Mouse (Mus musculus) kidney, embryonic 15.5 days (tissue): ENCODE data around the gene Lamb1. TPM values are rescaled to one million over a fixed set of nuclear protein-coding genes. Genes with fewer than 3 reads are reported as not detected.

Experiments used
- ATAC-seq: fragments of 200-750 bp; cut with Nextera tagmentation; replicated peaks from 2 replicates; pipeline ENCODE4 v1.8.0; 2017; ENCODE audit warnings: moderate TSS enrichment; ENCODE audit not compliant: low FRiP score
- H3K27ac ChIP-seq: fragments of 300-500 bp; sonication (generic); 2 replicates; pipeline ENCODE4 v1.5.1; 2015; ENCODE audit warnings: mild to moderate bottlenecking, inconsistent platforms
- H3K27me3 ChIP-seq: fragments of 300-500 bp; sonication (generic); 2 replicates; pipeline ENCODE4 v1.6.1; 2015; ENCODE audit warnings: inconsistent platforms
- H3K36me3 ChIP-seq: fragments of 300-500 bp; sonication (generic); 2 replicates; pipeline ENCODE4 v1.6.1; 2015; ENCODE audit warnings: inconsistent platforms
- H3K4me1 ChIP-seq: fragments of 300-500 bp; sonication (generic); 2 replicates; pipeline ENCODE4 v1.6.1; 2015; ENCODE audit warnings: inconsistent platforms
- H3K4me2 ChIP-seq: fragments of 300-500 bp; sonication (generic); 2 replicates; pipeline ENCODE4 v1.6.1; 2015; ENCODE audit warnings: moderate library complexity, mild to moderate bottlenecking, inconsistent platforms
- H3K4me3 ChIP-seq: fragments of 300-500 bp; sonication (generic); replicated peaks from 2 replicates; pipeline ENCODE4 v1.5.1; 2015; ENCODE audit warnings: mild to moderate bottlenecking, inconsistent platforms
- H3K9ac ChIP-seq: fragments of 300-500 bp; sonication (generic); 2 replicates; pipeline ENCODE4 v1.6.1; 2015; ENCODE audit warnings: mild to moderate bottlenecking, inconsistent platforms
- H3K9me3 ChIP-seq: fragments of 300-500 bp; sonication (generic); replicated peaks from 2 replicates; pipeline ENCODE4 v1.6.1; 2016; ENCODE audit warnings: inconsistent platforms
- WGBS: fragments of 180-500 bp; shearing (Covaris S2); methylation state at CpG from one replicate; pipeline ENCODE4 v1.1.7; 2015; ENCODE audit warnings: mixed read lengths; 5-methylcytosine and 5-hydroxymethylcytosine counted together
- polyA plus RNA-seq: library from polyadenylated mRNA; unstranded; fragments of >200 nt; fragmentation: Nextera tagmentation; extraction: Ambion mirVana; gene quantifications from 2 replicates; pipeline ENCODE4 v1.2.1, GENCODE M21; 2015

Lamb1 gene
- polyA plus RNA-seq, 1 experiment from 2014 or later: 144 TPM

DNA sequence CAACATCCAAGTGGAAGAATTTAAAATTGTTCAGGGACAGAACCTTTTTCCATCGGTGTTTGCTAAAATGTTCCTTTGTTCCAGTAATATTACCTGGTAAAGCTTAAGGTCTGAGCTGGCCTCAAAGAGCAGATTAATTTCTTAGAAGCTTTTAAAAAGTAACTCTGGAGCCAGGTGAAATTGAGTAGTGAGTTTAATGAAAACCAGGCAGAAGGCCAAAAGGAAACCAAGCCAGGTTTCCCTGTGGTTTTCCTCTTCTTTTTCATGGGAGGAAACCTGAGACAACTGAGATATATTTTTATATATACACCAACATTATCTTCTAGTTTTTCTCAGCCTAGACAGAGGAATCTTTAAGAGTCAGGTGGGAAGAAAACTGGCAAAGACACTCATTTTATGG, 56.5 kb downstream of the Lamb1 start:
- H3K9ac ChIP-seq: no peak overlapping the region
- H3K36me3 ChIP-seq: peaks cover 100% of the 10 kb centered on the region
- H3K4me1 ChIP-seq: no peaks in the 10 kb centered on the region
- H3K9me3 ChIP-seq: no peaks in the 10 kb centered on the region
- no peak overlapping the region for H3K4me3 ChIP-seq
- WGBS: 94% methylated on average over 1 of the region's 1 CpGs
- H3K27me3 ChIP-seq: no peaks in the 10 kb centered on the region
- H3K4me2 ChIP-seq: no peak overlapping the region
- no peak overlapping the region for H3K27ac ChIP-seq
- ATAC-seq: no peak

DNA sequence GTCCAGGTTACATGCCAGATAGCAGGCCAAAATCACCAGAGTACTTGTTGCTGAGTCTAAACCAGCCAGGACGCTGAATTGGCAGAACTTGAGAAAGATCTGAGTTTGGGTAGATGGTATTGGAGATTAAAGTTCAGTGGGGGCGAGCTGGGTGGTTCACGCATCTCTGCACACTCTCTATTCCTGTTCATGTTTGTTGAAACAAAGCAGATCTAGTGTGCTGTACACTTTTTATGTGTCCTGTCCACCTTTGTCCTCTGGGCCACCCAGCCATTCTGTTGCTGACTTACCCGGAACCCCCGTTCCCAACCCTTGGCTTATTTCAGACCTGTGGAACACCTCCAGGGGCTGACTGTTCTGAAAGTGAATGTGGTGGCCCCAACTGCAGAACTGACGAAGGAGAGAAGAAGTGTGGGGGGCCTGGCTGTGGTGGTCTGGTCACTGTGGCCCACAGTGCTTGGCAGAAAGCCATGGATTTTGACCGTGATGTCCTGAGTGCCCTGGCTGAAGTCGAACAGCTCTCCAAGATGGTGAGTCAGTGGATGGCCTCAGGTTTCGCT, 58.2 kb downstream of the Lamb1 start:
- no peak overlapping the region for H3K4me2 ChIP-seq
- H3K9ac ChIP-seq: no peak overlapping the region
- H3K36me3 ChIP-seq: peaks cover 99% of the 10 kb centered on the region
- H3K27me3 ChIP-seq: no peaks in the 10 kb centered on the region
- H3K4me1 ChIP-seq: no peaks in the 10 kb centered on the region
- no peaks in the 10 kb centered on the region for H3K9me3 ChIP-seq
- no peak for ATAC-seq
- no peak overlapping the region for H3K4me3 ChIP-seq
- no peak overlapping the region for H3K27ac ChIP-seq
- WGBS: 71% methylated on average over 9 of the region's 9 CpGs

DNA sequence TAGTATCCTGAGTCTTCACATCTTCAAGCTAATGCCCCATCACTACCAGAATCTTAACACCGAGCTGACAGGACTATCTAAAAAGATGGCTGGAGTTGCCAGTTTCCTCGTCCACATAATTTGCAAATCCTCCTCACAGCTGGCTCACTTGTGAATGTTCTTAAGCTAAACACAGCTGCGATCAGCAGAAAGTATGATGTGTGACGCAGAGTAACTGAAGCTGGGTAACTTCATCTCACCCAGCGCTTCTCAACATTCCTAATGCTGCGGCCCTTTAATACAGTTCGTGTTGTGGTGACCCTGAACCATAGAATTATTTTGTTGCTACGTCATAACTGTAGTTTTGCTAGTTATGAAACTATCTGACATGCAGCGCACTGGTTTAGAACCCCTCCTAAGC, 62.1 kb downstream of the Lamb1 start:
- Histone ChIP-seq H3K4me1 (no peaks in the 10 kb centered on the region), H3K9me3 (no peaks in the 10 kb centered on the region), H3K36me3 (peaks cover 93% of the 10 kb centered on the region), H3K4me3 (no peak overlapping the region), H3K27ac (no peak overlapping the region), H3K27me3 (no peaks in the 10 kb centered on the region), H3K9ac (no peak overlapping the region), H3K4me2 (no peak overlapping the region)
- WGBS: 89% methylated on average over 9 of the region's 9 CpGs
- ATAC-seq: no peak

DNA sequence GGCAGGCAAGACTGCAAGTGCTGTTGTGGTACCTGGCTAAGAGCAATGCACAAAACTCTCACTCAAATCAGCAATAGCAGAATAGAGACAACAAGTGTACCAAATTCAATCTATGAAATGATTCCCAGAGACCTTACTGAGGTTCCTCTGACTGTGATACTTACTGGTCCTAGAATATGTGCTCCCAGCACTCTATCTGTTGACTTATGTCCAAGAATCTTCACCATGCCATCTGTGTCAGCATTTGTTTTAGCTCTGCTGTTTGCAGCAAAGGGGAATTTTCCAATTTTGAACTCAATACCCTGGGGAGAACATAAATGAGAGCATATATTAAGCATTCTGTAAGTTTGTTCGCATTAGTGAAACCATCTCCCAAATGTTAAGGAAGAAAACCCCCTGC, 68.2 kb downstream of the Lamb1 start:
- H3K4me2 ChIP-seq: no peak overlapping the region
- H3K4me3 ChIP-seq: no peak overlapping the region
- no peak overlapping the region for H3K27ac ChIP-seq
- 94% methylated on average over 1 of the region's 1 CpGs for whole genome bisulfite sequencing
- H3K9ac ChIP-seq: no peak overlapping the region
- H3K36me3 ChIP-seq: peaks cover 87% of the 10 kb centered on the region
- ATAC-seq: no peak
- H3K4me1 ChIP-seq: no peaks in the 10 kb centered on the region
- H3K27me3 ChIP-seq: no peaks in the 10 kb centered on the region
- H3K9me3 ChIP-seq: no peaks in the 10 kb centered on the region

DNA sequence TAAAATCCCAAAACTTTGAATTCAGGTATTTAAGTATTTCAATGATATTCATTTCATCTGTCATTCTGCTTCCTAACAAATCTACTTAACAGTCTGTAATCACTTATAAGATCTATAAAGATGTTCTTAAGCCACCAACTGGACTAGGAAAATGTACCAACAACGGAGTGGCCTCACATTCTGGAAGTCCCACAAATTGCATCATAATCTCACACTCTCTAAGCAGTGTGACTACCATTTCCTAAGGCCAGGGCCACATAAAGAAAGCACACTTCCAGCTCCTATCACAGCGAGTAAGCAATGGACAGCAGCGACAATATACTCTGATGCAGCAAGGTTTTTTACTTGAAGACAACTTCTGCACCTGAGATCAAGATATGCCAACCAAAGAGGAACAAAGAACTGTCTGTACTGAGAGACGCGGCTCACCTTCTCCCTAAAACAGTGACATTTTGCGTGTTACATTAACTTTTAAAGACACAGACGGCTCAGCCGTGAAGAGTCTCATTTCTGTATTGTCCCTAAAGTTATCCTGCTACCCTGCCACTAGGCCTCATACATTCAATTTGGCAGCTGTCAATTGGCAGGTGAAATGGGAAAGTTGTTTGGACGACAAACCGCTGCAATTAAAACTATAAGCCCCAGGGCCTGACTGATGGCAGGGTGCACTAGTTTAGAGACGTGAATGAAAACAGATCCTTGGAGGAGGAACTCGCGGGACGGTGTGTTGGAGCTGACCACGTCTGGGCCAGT, 85.3 kb downstream of the Lamb1 start:
- WGBS: 24% methylated on average over 15 of the region's 15 CpGs
- H3K27ac ChIP-seq: peak overlapping the region; percentile 88; the same call in 1 of the 2 replicates
- no peak for ATAC-seq
- H3K9me3 ChIP-seq: no peaks in the 10 kb centered on the region
- no peaks in the 10 kb centered on the region for H3K27me3 ChIP-seq
- H3K4me3 ChIP-seq: peak overlapping the region; percentile 76
- peaks cover 11% of the 10 kb centered on the region for H3K4me1 ChIP-seq
- H3K9ac ChIP-seq: peak overlapping the region; percentile 85
- H3K4me2 ChIP-seq: peak overlapping the region; percentile 67
- H3K36me3 ChIP-seq: peaks cover 27% of the 10 kb centered on the region

DNA sequence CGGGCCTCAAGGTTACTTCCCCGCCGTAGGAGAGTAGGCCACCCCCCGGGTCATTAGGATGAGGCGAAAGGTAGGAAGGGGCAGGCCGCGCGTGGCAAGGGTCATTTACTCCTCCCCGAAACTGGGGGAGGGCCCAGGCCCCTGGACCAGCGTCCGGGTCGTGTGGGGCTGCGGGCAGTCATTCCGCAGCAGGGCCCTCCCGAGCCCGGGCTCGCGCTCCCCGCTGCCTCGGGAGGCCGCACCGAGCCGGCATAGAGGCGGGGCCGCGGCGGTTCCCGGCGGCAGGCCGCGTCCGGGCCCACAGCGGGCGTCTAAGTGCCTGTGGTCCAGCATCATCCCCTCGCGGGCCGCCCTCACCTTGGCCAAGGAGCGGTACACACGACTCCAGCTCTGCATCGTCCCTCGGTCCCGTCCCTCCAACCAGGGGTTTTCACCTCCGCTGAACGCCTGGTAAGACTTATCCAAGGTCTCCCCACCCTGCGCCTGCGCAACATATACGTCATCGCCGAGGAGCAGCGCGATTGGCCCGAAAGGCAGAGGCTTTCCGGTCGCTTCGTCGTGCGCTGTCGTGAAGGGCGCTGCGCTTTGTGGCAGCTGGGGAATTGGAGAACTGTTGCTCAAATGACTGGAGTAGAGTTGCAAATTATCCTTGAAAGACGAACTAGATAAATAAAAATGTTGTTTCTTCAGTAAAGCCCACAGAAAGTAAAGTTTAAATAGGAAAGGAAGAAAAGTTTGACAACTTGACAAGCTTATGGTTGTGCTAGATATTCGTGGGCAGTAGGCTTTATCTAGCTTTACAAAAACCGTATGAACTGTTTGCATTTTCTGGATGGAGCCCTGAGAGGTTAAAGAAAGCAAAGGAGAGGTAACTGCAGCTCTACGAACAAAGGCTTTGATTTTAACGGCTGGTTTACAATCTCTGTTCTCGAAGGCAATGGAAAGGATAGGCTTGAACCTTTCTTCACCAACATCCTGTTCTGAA, 86.2 kb downstream of the Lamb1 start, which contains the start of gene Dld:
TSS of gene Dld (minus strand) at position 510 of the 985 bp plus-strand sequence.
- no peaks in the 10 kb centered on the region for H3K27me3 ChIP-seq
- H3K9ac ChIP-seq: peak within 1 kb of the TSS; percentile 85
- H3K4me1 ChIP-seq: peaks cover 11% of the 10 kb centered on the region
- peaks cover 23% of the 10 kb centered on the region for H3K36me3 ChIP-seq
- peak; percentile 99 for ATAC-seq
- H3K9me3 ChIP-seq: no peaks in the 10 kb centered on the region
- 5% methylated on average over 66 of the region's 66 CpGs for WGBS
- H3K4me3 ChIP-seq: peak within 1 kb of the TSS; percentile 76
- peak within 1 kb of the TSS; percentile 88 for H3K27ac ChIP-seq
- H3K4me2 ChIP-seq: peak within 1 kb of the TSS; percentile 67

DNA sequence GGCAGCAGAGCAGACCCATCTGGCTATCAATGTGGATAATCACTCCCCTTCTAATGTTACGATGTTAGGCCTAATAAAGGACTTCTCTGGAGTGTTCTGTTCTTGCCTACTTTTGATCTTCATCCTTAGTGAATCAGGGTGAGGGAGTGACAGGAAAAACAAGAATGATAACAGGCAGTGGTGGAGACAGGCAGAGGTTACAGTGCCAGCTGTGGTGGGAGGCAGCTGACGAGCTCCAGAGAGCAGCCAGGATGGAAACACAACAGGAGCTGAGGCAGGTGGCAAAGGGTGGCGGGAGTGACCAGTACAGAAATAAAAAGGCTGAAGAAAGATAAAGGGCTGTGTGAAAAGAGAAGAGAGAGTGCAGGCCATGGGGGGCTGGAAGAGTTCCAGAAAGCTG, 101.4 kb downstream of the Lamb1 start:
- H3K4me3 ChIP-seq: no peak overlapping the region
- H3K9me3 ChIP-seq: no peaks in the 10 kb centered on the region
- H3K27me3 ChIP-seq: no peaks in the 10 kb centered on the region
- WGBS: 35% methylated on average over 3 of the region's 3 CpGs
- 0 out of 2 replicates have a peak overlapping the region, but pooled peaks have one; percentile 9 for H3K27ac ChIP-seq
- ATAC-seq: peak; percentile 75
- H3K4me2 ChIP-seq: no peak overlapping the region
- no peak overlapping the region for H3K9ac ChIP-seq
- no peaks in the 10 kb centered on the region for H3K4me1 ChIP-seq
- H3K36me3 ChIP-seq: no peaks in the 10 kb centered on the region

DNA sequence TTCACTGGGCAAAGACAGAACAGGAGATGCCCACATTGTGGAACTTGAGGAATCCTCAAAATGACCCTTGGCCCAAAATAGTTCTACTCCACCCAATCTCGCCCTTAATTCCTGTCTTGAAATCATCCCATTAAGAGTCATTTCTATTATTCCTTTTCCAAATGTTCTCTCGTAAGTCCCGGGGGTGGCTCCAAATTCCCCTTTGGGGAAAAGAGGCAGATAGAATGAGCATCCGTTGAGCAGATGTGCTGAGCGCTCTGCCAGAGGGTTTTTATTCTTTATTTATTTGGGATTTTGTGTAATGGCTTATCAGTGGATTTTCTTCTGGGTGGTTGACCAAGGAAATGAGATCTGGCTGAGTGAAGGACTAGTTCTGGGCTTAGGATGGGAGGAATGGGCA, 102.7 kb downstream of the Lamb1 start:
- Histone ChIP-seq H3K27ac (no peak overlapping the region), H3K4me3 (no peak overlapping the region), H3K4me2 (no peak overlapping the region), H3K9ac (no peak overlapping the region), H3K36me3 (no peaks in the 10 kb centered on the region), H3K27me3 (no peaks in the 10 kb centered on the region), H3K9me3 (no peaks in the 10 kb centered on the region), H3K4me1 (no peaks in the 10 kb centered on the region)
- ATAC-seq: no peak
- WGBS: 84% methylated on average over 5 of the region's 5 CpGs

DNA sequence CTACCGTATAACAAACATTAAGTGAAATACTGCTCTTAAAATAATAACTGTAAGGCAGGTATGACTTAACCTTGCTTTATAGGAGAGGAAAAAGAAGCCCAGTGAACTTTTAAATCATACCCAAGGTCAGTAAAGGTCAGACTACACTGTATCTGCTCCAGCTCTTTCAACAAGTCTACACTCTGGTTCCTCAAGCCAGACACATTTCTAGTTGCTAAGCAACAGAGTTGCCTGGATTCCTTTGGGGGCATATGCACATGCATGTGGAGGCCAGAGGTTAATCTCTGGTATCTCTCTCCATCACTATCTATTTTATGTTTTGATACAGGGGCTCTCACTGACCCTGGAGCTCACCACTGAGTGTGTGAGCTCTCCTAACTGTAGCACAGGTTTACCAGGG, 104.1 kb downstream of the Lamb1 start:
- Histone ChIP-seq H3K27me3 (no peaks in the 10 kb centered on the region), H3K9ac (no peak overlapping the region), H3K4me3 (no peak overlapping the region), H3K9me3 (no peaks in the 10 kb centered on the region), H3K36me3 (no peaks in the 10 kb centered on the region), H3K27ac (no peak overlapping the region), H3K4me2 (no peak overlapping the region), H3K4me1 (no peaks in the 10 kb centered on the region)
- 92% methylated on average over 1 of the region's 1 CpGs for WGBS
- no peak for ATAC-seq

DNA sequence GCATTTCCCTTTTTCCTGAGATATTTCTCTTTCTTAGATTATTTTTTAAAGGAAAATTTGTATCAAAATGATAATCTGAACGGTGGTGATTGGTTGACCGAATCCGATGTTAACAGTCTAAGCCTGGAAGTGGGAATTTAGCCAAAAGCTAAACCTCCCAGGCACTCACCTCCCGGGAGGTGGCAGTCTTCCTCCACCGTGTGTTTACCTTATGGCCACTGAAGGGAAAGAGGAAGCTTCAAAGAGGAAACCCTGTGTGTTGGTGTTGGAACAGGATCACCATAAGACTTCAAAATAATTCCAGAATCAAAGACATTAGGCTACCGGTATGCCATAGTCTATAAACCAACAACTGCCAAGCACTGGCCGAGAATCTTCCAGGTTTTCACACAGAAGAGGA, 104.6 kb downstream of the Lamb1 start:
- Histone ChIP-seq H3K27ac (no peak overlapping the region), H3K4me3 (no peak overlapping the region), H3K27me3 (no peaks in the 10 kb centered on the region), H3K9ac (no peak overlapping the region), H3K36me3 (no peaks in the 10 kb centered on the region), H3K4me1 (no peaks in the 10 kb centered on the region), H3K4me2 (no peak overlapping the region), H3K9me3 (no peaks in the 10 kb centered on the region)
- no peak for ATAC-seq
- WGBS: 88% methylated on average over 7 of the region's 7 CpGs

DNA sequence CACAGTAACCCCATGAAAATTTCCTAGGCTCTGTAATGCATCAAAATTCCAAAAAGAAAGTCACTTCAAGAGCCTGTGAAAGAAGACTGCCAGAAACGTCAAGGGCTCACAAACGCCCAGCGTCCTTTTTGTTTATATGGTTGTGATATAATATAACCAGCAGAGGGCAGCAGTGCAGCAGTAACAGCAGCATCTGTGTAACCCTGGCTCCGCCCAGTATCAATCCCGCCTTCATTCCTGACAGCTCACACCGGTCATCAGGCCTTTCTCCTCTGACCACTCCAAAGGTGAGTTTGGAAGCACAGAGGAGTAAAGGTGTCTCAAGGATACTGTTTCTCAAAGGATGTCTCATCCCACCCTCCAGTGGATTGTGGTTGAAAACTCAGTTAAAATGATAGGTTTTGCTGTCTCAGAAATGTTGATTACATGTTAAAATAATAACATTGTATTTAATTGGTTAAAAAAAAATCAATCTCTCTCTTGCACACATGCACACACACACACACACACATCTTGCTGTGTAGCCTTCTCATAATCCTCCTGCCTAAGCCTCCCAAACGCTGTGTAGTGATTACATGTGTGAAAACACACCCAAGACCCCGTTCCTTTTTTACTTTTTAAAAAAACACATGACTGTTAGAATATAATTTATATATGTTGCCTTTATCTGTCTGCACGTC, 109.7 kb downstream of the Lamb1 start:
- H3K4me1 ChIP-seq: peaks cover 16% of the 10 kb centered on the region
- no peak overlapping the region for H3K27ac ChIP-seq
- H3K4me2 ChIP-seq: no peak overlapping the region
- no peaks in the 10 kb centered on the region for H3K9me3 ChIP-seq
- H3K9ac ChIP-seq: no peak overlapping the region
- H3K4me3 ChIP-seq: no peak overlapping the region
- ATAC-seq: peak; percentile 64; the same call in 1 of the 2 replicates
- no peaks in the 10 kb centered on the region for H3K36me3 ChIP-seq
- 34% methylated on average over 9 of the region's 9 CpGs for WGBS
- H3K27me3 ChIP-seq: no peaks in the 10 kb centered on the region
